Mouse (Mus musculus): ENCODE results near the gene Acrbp. TPM values are rescaled to one million over a fixed set of nuclear protein-coding genes. Genes with fewer than 3 reads are reported as not detected.

Acrbp gene
- polyA plus RNA-seq, 1 experiment = 1.4 TPM

- H3K36me3 ChIP-seq (ENCODE audit: control insufficient read depth, insufficient read depth) = peaks cover 17% of the 10 kb centered on the region
- TF ChIP-seq POLR2A (IDR thresholded peaks at IDR 0.05; ENCODE audit: insufficient read length, low read depth) (peak; percentile 59), MYOG (IDR thresholded peaks at IDR 0.05; ENCODE audit: control insufficient read depth in 1 of 3, insufficient read depth in 1 of 3, insufficient read length in 2 of 3, low read depth in 2 of 3) (peak in 2 of 3 experiments; percentile 54 to 79), TCF12 (IDR thresholded peaks at IDR 0.05; ENCODE audit: insufficient read depth, poor library complexity, severe bottlenecking) (no peak), MYOD1 (IDR thresholded peaks at IDR 0.05; ENCODE audit: control insufficient read depth in 1 of 3, insufficient read length in 2 of 3, low read depth in 2 of 3) (peak in 2 of 3 experiments; percentile 23 to 71)
- peaks cover 50% of the 10 kb centered on the region for H3K79me2 ChIP-seq (ENCODE audit: control insufficient read depth, insufficient read depth)
- H3K4me2 ChIP-seq (ENCODE audit: low read depth) = peak overlapping the region; percentile 91
- peak overlapping the region; percentile 90 for H3ac ChIP-seq (ENCODE audit: control insufficient read depth, insufficient read length)
- peak overlapping the region; percentile 100 for H3K4me3 ChIP-seq
- no peaks in the 10 kb centered on the region for H3K27me3 ChIP-seq (ENCODE audit: control insufficient read depth, insufficient read depth, insufficient read length)
Measured at GRCm38 (mm10) chr6:125096597-125097345, 47.3 kb downstream of the Acrbp start.

DNA sequence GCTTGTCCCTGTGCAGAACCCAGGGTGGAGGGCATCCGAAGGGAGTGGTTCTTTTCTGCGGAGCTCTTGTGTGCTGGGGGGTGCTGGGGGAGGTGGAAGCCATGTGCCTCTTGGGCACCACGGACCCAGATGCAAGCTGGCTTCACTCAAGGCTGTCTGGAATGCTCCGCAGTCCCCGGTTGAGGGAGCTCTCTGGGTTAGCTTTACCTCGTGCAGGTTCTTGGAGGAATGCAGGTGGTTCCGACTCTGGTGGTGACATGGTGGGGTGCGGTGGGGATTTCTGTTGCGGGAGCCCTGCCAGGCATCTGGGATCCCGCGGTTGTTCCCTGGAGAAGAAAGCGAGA, 47.8 kb downstream of the Acrbp start:
- no peak for TF ChIP-seq CEBPB (IDR thresholded peaks at IDR 0.05; ENCODE audit: insufficient read depth, poor library complexity, severe bottlenecking)
- no peak for TF ChIP-seq POLR2A (IDR thresholded peaks at IDR 0.05; ENCODE audit: insufficient read length, low read depth)
- no peak for TF ChIP-seq REST (IDR thresholded peaks at IDR 0.05; ENCODE audit: insufficient read depth, insufficient read length)
- TF ChIP-seq MYOG (IDR thresholded peaks at IDR 0.05; ENCODE audit: control insufficient read depth in 1 of 3, insufficient read depth in 1 of 3, insufficient read length in 2 of 3, low read depth in 2 of 3) = no peak
- no peak for TF ChIP-seq MAX (IDR thresholded peaks at IDR 0.05; ENCODE audit: low read depth)
- TF ChIP-seq SRF (IDR thresholded peaks at IDR 0.05; ENCODE audit: control insufficient read depth, insufficient read length, low read depth) = no peak
- no peak for TF ChIP-seq POLR2AphosphoS2 (IDR thresholded peaks at IDR 0.05; ENCODE audit: insufficient read length, low read depth)
- no peak for TF ChIP-seq E2F4 (IDR thresholded peaks at IDR 0.05; ENCODE audit: insufficient read depth)
- peak overlapping the region; percentile 100 for H3K4me3 ChIP-seq
- H3ac ChIP-seq (ENCODE audit: control insufficient read depth, insufficient read length) = peak overlapping the region; percentile 90
- H3K27me3 ChIP-seq (ENCODE audit: control insufficient read depth, insufficient read depth, insufficient read length) = no peaks in the 10 kb centered on the region
- H3K4me2 ChIP-seq (ENCODE audit: low read depth) = peak overlapping the region; percentile 91
- H3K79me2 ChIP-seq (ENCODE audit: control insufficient read depth, insufficient read depth) = peaks cover 55% of the 10 kb centered on the region
- H3K36me3 ChIP-seq (ENCODE audit: control insufficient read depth, insufficient read depth) = peaks cover 22% of the 10 kb centered on the region

DNA sequence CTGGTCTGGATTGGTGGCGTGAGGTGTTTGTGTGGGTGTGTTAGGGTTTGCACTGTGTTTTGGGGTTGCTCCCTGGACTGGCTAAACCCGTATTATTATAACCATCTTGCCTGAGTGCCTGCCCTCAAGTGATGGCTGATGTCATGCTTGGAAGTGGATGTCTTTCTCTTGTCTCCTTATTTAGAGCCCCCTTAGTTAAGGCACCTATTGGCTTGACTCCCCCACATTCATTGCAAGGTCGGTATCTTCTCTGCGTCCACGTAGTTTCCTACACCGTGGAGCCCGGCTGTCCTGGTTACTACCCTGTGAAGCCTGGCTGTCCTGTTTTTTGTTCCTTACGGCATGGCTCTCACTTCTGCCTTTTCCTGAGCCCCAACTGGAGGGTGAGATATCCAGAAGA, 48.5 kb downstream of the Acrbp start:
- H3K4me3 ChIP-seq = peak overlapping the region; percentile 100
- peaks cover 26% of the 10 kb centered on the region for H3K36me3 ChIP-seq (ENCODE audit: control insufficient read depth, insufficient read depth)
- TF ChIP-seq TCF12 (IDR thresholded peaks at IDR 0.05; ENCODE audit: insufficient read depth, poor library complexity, severe bottlenecking) = no peak
- peak; percentile 9 for TF ChIP-seq POLR2A (IDR thresholded peaks at IDR 0.05; ENCODE audit: insufficient read length, low read depth)
- peaks cover 56% of the 10 kb centered on the region for H3K79me2 ChIP-seq (ENCODE audit: control insufficient read depth, insufficient read depth)
- peak overlapping the region; percentile 91 for H3K4me2 ChIP-seq (ENCODE audit: low read depth)
- peak overlapping the region; percentile 90 for H3ac ChIP-seq (ENCODE audit: control insufficient read depth, insufficient read length)
- no peaks in the 10 kb centered on the region for H3K27me3 ChIP-seq (ENCODE audit: control insufficient read depth, insufficient read depth, insufficient read length)

DNA sequence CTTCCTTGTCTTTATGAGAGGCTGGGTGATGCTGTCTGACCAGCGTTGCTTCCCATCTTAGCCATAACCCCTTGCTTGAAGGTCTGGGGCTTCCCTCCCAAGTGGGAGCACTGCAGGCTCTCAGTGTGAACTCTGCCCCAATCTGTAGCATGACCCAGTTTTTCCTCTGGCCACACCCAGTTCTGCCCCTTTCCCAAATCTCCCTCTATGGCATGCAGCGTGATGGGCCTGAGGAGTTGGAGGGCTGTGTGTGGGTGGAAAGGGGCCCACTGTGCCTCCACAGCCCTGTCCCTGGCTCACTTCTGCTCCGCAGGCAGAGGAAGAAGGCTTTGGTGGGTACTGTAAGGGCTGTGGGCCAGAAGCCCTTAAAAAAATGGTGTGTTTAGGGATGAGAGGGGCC, 49.0 kb downstream of the Acrbp start:
- Histone ChIP-seq H3K27me3 (ENCODE audit: control insufficient read depth, insufficient read depth, insufficient read length) (no peaks in the 10 kb centered on the region), H3ac (ENCODE audit: control insufficient read depth, insufficient read length) (no peak overlapping the region), H3K4me3 (peak overlapping the region; percentile 100), H3K36me3 (ENCODE audit: control insufficient read depth, insufficient read depth) (peaks cover 29% of the 10 kb centered on the region), H3K79me2 (ENCODE audit: control insufficient read depth, insufficient read depth) (peaks cover 56% of the 10 kb centered on the region), H3K4me2 (ENCODE audit: low read depth) (peak overlapping the region; percentile 91)
- peak; percentile 30 for TF ChIP-seq POLR2AphosphoS2 (IDR thresholded peaks at IDR 0.05; ENCODE audit: insufficient read length, low read depth)
- no peak for TF ChIP-seq MYOG (IDR thresholded peaks at IDR 0.05; ENCODE audit: control insufficient read depth in 1 of 3, insufficient read depth in 1 of 3, insufficient read length in 2 of 3, low read depth in 2 of 3)

GRCm38 (mm10) chr6:125099421-125099971, 50.0 kb downstream of the Acrbp start:
- no peaks in the 10 kb centered on the region for H3K27me3 ChIP-seq (ENCODE audit: control insufficient read depth, insufficient read depth, insufficient read length)
- TF ChIP-seq TCF3 (IDR thresholded peaks at IDR 0.05; ENCODE audit: insufficient read length, low read depth) (no peak), E2F4 (IDR thresholded peaks at IDR 0.05; ENCODE audit: insufficient read depth) (no peak), POLR2A (IDR thresholded peaks at IDR 0.05; ENCODE audit: insufficient read length, low read depth) (peak; percentile 46), TCF12 (IDR thresholded peaks at IDR 0.05; ENCODE audit: insufficient read depth, poor library complexity, severe bottlenecking) (no peak), POLR2AphosphoS2 (IDR thresholded peaks at IDR 0.05; ENCODE audit: insufficient read length, low read depth) (no peak), MAX (IDR thresholded peaks at IDR 0.05; ENCODE audit: low read depth) (no peak), MYOG (IDR thresholded peaks at IDR 0.05; ENCODE audit: control insufficient read depth in 1 of 3, insufficient read depth in 1 of 3, insufficient read length in 2 of 3, low read depth in 2 of 3) (peak in 1 of 3 experiments; percentile 63), REST (IDR thresholded peaks at IDR 0.05; ENCODE audit: insufficient read depth, insufficient read length) (no peak), MYOD1 (IDR thresholded peaks at IDR 0.05; ENCODE audit: control insufficient read depth in 1 of 3, insufficient read length in 2 of 3, low read depth in 2 of 3) (peak in 2 of 3 experiments; percentile 41 to 50)
- H3K4me3 ChIP-seq = peak overlapping the region; percentile 100
- peaks cover 36% of the 10 kb centered on the region for H3K36me3 ChIP-seq (ENCODE audit: control insufficient read depth, insufficient read depth)
- H3ac ChIP-seq (ENCODE audit: control insufficient read depth, insufficient read length) = no peak overlapping the region
- H3K79me2 ChIP-seq (ENCODE audit: control insufficient read depth, insufficient read depth) = peaks cover 56% of the 10 kb centered on the region
- H3K4me2 ChIP-seq (ENCODE audit: low read depth) = peak overlapping the region; percentile 91

Data from myocyte (in vitro differentiated cells).